Mouse (Mus musculus): ENCODE data around the gene Dmbx1.

DNA sequence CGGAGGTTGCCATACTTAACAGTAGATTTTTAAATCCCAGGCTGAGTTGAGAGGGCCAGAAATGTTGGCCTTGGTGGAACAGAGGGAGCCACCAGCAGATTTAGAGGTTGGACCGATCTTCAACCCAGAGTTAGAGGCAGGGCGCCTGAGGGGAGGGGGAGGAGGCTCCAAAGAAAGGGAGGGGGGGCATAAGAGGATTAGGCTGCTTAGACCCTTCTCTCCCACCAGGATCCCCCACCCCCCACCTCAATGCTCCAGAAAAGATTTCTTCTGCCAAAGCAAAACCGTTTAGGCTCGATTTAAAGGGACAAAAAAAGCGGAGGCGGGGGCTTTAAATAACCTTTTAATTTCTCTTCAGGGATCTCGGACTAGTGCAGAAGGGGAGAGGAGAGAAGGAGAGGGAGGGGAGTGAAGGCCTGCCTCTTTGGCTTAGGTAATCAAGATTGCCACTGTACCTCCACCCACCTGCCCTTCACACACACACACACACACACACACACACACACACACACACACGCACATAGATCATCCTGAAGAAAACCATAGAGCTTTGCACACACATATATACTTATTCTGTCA, 1.6 kb upstream of the Dmbx1 start:
- TF ChIP-seq CTCF (IDR thresholded peaks at IDR 0.05; ENCODE audit: insufficient read depth, low read length) (no peak), POLR2A (IDR thresholded peaks at IDR 0.05; ENCODE audit: borderline replicate concordance, extremely low read depth, low read depth, low read length) (no peak)

Measured in lung, adult 2 months (tissue).